Mouse (Mus musculus): ENCODE measurements around the gene Iqgap2.

The Iqgap2 gene

DNA sequence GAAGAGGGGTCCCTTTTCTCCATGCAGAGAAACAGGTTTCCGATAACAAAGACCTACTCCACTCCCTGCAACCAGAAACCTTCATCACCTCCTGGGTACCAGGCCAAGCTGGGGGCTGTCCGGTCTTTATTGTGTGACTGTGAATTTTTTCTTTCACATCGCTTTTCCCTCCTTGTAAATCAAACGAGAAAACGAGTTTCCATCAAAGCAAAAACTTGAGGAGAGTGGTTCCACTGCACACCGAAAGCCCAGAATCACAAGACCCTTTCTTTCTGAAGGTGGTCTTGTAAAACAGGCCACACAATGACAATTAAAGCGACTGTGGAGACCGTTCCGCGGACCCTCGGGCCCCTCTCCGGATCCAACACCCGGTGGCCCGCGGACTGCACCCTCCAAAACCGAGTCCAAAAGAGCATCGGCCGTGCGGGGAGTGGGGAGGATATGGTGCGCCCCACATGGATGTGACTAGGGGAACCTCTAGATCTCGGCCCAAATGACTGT is 274.0 kb downstream of the Iqgap2 start:
- DNase-seq (ENCODE audit: low spot score): no peak

GRCm38 (mm10) chr13:95617082-95617670 is 274.5 kb downstream of the Iqgap2 start:
- no peak for DNase-seq (ENCODE audit: low spot score)

DNA sequence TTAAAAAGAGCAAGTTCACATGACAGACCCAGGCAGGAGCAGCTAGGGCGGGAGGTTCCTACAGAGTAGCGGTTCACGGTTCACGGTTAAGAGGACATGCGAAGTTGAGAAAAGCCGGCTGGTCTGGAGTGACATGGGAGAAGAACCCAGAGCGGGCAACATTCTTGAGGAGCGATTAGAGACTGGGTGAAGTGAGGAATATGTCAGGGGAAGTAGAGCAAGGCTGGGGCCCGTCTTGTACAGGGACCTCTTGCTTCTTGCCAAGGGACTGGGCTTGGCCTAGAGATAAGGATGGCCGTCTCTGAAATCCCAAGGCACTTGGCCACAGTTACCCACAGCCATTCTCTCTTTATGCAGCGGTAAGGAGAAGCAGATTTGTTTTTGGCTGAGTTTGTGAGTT is 275.2 kb downstream of the Iqgap2 start:
- no peak for DNase-seq (ENCODE audit: low spot score)

GRCm38 (mm10) chr13:95614757-95615156 is 277.0 kb downstream of the Iqgap2 start:
- no peak for DNase-seq (ENCODE audit: low spot score)

DNA sequence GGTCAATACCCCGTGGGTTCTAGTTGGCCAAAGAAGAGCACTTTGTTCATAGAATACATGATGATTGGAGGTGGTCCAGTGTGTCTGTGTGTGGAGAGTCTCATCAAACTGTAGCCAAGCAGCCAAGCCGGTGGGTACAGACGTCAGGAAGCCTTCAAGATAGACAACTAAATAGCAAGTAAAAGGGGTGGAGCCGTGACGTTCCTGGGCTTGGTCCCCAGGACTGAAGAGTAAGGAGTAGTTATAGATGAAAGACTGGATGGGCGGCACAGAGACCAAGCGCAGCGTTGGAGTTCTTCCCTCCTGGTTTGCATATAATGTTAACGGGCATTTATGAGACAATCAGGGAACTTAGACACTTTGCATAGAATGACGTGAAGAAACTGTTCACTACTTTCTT is 279.5 kb downstream of the Iqgap2 start:
- DNase-seq (ENCODE audit: low spot score): no peak

GRCm38 (mm10) chr13:95611752-95612151 is 280.0 kb downstream of the Iqgap2 start:
- no peak for DNase-seq (ENCODE audit: low spot score)

DNA sequence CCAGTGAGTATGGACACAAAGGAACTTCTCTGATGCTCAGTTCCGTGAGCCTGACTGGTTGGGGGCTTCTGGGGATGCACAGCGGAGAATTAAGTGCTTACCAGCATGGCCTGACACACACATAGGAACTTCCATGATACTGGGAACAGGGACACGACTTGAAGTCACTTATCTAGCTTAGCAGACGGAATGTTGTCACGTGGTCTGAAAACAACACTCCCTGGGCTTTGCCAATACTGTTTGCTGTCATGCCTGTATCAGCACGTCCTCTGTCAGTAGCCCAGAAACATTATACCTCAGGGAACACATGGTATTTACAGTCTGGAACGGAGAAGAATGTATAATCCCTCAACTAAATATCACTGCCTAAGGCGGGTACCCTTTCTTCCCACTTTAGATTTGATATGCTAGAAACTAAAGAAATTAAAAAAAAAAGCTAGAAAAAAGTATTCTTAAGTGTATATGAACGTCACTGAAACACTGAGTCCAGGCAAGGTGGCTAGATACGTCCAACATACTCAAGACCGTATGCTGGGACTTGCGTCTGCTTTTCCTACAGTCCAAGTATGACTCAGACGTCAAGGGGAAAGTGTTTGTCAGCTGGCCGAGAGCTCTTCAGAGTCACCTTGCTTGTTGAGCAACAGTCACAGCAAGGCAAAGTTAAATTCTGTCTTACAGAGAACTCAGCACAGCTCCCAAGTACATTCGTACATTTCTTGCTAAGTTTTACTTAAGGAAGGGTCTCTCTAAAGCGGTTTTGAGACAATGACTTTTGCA is 280.7 kb downstream of the Iqgap2 start:
- no peak for DNase-seq (ENCODE audit: low spot score)

GRCm38 (mm10) chr13:95609088-95609420 is 282.7 kb downstream of the Iqgap2 start:
- DNase-seq (ENCODE audit: low spot score): no peak

- no peak for DNase-seq (ENCODE audit: low spot score)
Observed at GRCm38 (mm10) chr13:95608416-95609087, 283.2 kb downstream of the Iqgap2 start.

- no peak for DNase-seq (ENCODE audit: low spot score)
Observed at GRCm38 (mm10) chr13:95607019-95607418, 284.7 kb downstream of the Iqgap2 start.

GRCm38 (mm10) chr13:95604288-95604687 is 287.4 kb downstream of the Iqgap2 start:
- no peak for DNase-seq (ENCODE audit: low spot score)

- no peak for DNase-seq (ENCODE audit: low spot score)
Observed at GRCm38 (mm10) chr13:95599833-95600359, 291.8 kb downstream of the Iqgap2 start.

DNA sequence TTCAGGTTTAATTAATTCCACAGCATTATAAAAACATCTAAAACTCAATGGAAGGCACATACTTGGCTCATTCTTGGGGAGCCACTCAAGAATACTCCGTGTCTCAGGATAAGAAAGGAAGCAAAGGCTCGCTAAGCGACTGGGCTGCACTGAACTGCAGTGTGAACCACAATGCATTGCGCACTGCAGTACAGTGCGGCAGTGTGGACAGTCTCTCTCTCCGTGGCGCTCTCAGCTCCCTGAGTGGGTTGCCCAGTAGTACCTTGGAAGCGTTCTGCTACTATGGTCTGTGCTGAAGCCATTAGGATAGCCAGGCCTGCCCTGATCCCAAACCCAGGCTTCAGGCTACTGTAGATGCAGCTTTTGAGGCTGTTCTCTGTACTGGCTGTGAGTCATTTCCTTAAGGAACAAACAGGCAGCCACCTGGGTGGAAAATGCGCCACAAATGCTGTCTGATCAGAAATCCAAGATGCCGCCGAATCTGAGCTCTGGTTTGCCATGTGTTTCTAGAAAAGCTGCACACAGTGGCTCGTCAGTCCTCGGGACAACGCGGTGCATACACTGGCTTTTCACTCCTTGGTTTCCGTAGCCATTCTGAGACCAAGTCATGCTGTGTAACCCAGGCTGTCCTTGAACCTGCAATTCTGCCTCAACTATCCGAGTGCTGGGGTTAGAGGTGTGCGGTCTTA is 293.3 kb downstream of the Iqgap2 start:
- DNase-seq (ENCODE audit: low spot score): no peak

DNA sequence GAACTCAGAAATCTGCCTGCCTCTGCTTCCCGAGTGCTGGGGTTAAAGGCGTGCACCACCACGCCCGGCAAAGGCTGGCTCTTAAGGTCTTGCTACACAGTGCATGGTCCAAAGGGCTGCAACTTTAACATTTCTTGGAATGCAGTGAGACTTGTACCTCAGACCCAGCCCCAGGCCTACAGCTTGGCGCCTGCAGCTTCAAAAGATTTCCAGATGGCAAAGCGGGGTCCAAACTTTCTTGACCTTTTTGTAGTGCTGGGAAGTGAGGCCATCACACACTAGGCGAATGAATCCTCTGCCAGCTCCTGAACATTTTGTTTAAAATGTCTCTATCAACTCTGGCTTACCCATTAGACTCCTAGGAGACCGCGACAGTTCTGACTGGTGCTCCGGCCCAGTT is 294.1 kb downstream of the Iqgap2 start:
- no peak for DNase-seq (ENCODE audit: low spot score)

DNA sequence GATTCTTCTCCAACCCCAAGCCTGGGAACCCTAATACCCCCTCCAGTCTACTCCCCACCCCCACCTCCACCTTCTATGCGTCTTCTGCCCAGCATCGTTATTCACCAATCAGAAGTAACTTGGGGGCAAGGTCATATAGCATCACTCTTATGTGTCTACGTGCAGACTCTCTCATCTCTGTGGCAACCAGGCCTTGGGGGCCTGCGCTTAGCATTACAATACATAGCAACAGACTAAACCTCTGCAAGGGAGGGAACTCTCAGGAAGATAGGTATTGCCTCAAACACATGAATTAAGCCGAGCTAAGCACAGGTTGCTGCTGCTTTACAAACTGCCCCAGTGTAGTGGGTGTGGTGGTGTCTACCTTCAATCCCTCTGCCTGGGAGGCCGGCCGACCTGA is 295.0 kb downstream of the Iqgap2 start:
- DNase-seq (ENCODE audit: low spot score): no peak

DNA sequence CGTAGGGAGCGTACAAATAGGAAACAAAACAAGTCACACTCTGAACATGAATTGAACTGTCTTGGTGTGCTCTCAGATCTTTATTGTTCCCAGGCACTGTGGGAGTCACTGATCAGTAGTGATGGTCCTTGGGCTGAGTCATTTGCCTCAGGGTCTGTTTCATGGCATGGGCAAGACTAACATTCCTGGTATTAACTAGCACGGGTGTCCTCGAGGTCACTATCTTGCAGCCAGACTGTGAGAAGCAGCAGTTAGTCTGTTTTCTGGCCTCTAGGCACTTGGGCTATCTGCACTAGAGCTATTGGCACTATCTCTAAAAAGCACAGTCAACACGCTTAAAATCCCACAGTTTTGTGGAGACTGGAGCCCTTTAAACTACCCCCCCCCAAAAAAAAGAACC is 295.8 kb downstream of the Iqgap2 start:
- no peak for DNase-seq (ENCODE audit: low spot score)

- no peak for DNase-seq (ENCODE audit: low spot score)
Observed at GRCm38 (mm10) chr13:95595411-95595810, 296.3 kb downstream of the Iqgap2 start.

- DNase-seq (ENCODE audit: low spot score): no peak
Observed at GRCm38 (mm10) chr13:95592860-95593259, 298.9 kb downstream of the Iqgap2 start.

DNA sequence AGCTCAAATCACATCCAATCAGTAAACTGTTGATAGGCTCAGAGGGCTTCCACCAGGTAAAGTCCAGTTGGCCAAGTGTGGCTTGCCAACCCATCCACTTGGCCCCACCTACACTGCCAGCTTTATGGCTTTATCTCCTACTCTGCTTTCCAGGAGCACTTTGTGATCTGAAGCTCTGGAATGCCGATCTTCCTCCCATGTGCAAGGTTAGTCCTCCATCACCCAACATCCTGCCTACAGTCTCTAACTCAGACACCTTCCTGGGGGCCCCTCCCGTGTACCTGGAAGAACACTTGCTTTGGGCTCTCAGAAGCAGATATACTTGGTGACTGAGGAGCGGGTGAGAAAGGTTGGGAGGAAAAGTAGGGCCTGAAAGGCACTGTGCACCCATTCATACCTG is 300.1 kb downstream of the Iqgap2 start:
- DNase-seq (ENCODE audit: low spot score): no peak

GRCm38 (mm10) chr13:95587628-95588027 is 304.1 kb downstream of the Iqgap2 start:
- no peak for DNase-seq (ENCODE audit: low spot score)

DNA sequence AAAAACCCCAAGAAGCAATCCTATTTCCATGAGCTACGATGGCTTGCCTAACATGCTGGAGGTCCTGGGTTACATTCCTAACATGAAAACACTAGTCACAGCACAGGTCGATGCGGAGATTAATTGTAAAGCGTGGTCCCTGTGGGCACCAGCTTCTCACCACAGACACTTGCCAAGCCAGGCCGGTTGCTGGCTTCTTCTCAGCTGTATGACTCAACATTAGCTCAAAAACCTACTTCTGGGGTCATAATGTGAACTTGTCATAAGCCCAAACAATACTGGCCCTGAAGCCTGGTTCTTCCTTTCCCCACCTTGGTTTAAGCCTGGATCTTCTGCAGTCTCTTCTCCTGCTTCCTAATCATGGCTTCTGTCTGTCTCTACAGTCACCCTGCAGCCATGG is 306.8 kb downstream of the Iqgap2 start:
- no peak for DNase-seq (ENCODE audit: low spot score)

Measured in urinary bladder, postnatal 25 days (tissue).